Mouse (Mus musculus) hindbrain, embryonic 15.5 days (tissue): ENCODE results near the gene Clec4a3. TPM values are rescaled to one million over a fixed set of nuclear protein-coding genes. Genes with fewer than 3 reads are reported as not detected.
"Not testable (repeated sequence)": the region's sequence is repeated elsewhere in the genome, so short reads cannot be mapped to it uniquely, and the experiment has no call there.

Experiments
- ATAC-seq: fragments of 200-750 bp; cut with Nextera tagmentation; 2 replicates; pipeline ENCODE4 v1.8.0; 2017; ENCODE audit warnings: low read depth, moderate number of reproducible peaks, moderate TSS enrichment; ENCODE audit not compliant: low FRiP score
- H3K27ac ChIP-seq: fragments of 300-500 bp; sonication (generic); replicated peaks from 2 replicates; pipeline ENCODE4 v1.5.1; 2015; ENCODE audit warnings: mild to moderate bottlenecking, inconsistent platforms
- H3K27me3 ChIP-seq: fragments of 300-500 bp; sonication (generic); 2 replicates; pipeline ENCODE4 v1.6.1; 2015; ENCODE audit warnings: control low read depth, inconsistent platforms
- H3K36me3 ChIP-seq: fragments of 300-500 bp; sonication (generic); 2 replicates; pipeline ENCODE4 v1.6.1; 2015; ENCODE audit warnings: control low read depth, inconsistent platforms
- H3K4me1 ChIP-seq: fragments of 300-500 bp; sonication (generic); replicated peaks from 2 replicates; pipeline ENCODE4 v1.6.1; 2015; ENCODE audit warnings: control low read depth, inconsistent platforms
- H3K4me2 ChIP-seq: fragments of 300-500 bp; sonication (generic); 2 replicates; pipeline ENCODE4 v1.6.1; 2015; ENCODE audit warnings: moderate library complexity, mild to moderate bottlenecking, inconsistent platforms
- H3K4me3 ChIP-seq: fragments of 300-500 bp; sonication (generic); 2 replicates; pipeline ENCODE4 v1.5.1; 2015; ENCODE audit warnings: mild to moderate bottlenecking, inconsistent platforms
- H3K9ac ChIP-seq: fragments of 300-500 bp; sonication (generic); 2 replicates; pipeline ENCODE4 v1.6.1; 2015; ENCODE audit warnings: inconsistent platforms
- H3K9me3 ChIP-seq: fragments of 300-500 bp; sonication (generic); 2 replicates; pipeline ENCODE4 v1.6.1; 2016; ENCODE audit warnings: control low read depth, inconsistent platforms
- WGBS: fragments of 180-500 bp; shearing (Covaris S2); methylation state at CpG from one replicate; pipeline ENCODE4 v1.1.7; 2015; 5-methylcytosine and 5-hydroxymethylcytosine counted together
- polyA plus RNA-seq: library from polyadenylated mRNA; unstranded; fragments of >200 nt; fragmentation: Nextera tagmentation; extraction: Ambion mirVana; gene quantifications from 2 replicates; pipeline ENCODE4 v1.2.1, GENCODE M21; 2015

Clec4a3 gene
- 1.3 and 2.8 TPM in 2 replicates for polyA plus RNA-seq

DNA sequence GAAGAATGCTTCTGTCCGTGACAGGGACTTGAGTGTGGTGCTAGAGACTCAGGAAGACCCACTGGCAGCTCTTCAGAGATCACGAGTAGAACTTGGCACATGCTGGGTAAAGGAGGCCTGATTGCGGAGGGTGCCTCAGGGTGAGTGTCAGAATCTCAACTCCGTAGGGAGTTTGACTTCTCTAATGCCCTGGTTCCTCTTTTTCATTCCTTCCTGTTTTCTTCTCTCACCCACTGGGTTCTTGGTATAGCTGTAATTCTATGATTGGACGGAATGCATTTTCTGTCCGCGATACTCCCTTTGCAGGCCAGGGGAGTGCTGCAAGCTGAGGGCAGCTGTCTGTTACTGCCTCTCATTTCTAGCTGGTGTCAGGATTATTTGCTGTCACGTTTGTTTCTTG, at the start of gene Clec4a3:
Gene Clec4a3 (plus strand): TSS at position 115 of the 400 bp plus-strand sequence.
- ATAC-seq = no peak
- Histone ChIP-seq H3K4me1 (no peaks in the 10 kb centered on the region), H3K4me2 (no peak within 1 kb of the TSS), H3K4me3 (no peak within 1 kb of the TSS), H3K9ac (no peak within 1 kb of the TSS), H3K27ac (no peak within 1 kb of the TSS), H3K36me3 (no peaks in the 10 kb centered on the region), H3K9me3 (no peaks in the 10 kb centered on the region), H3K27me3 (no peaks in the 10 kb centered on the region)
- WGBS = 88% methylated on average over 8 of the region's 8 CpGs

DNA sequence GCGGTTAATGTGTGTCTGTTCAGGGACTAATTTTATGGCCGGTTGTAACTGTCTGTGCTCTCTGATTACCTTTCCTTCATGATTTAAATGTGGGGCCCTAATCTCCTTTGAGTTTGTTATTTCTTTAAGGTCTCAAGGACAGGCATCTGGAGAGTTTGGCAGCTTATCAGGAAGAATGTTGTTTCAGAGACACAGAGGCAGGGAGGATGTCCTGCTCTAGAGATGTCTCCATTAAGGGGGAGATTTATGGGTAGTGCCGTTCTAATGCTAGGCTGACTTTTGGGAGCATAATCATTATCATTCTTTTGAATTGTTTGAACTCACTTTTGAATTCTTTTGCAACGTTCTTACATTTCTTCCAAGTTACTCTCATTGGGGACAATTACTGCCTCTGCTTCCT, 32.4 kb upstream of the Clec4a3 start:
- Histone ChIP-seq H3K27ac (no peak overlapping the region), H3K4me3 (no peak overlapping the region), H3K4me1 (no peaks in the 10 kb centered on the region), H3K9ac (no peak overlapping the region), H3K27me3 (no peaks in the 10 kb centered on the region), H3K9me3 (no peaks in the 10 kb centered on the region), H3K36me3 (no peaks in the 10 kb centered on the region), H3K4me2 (no peak overlapping the region)
- WGBS = 82% methylated on average over 4 of the region's 4 CpGs
- no peak for ATAC-seq

DNA sequence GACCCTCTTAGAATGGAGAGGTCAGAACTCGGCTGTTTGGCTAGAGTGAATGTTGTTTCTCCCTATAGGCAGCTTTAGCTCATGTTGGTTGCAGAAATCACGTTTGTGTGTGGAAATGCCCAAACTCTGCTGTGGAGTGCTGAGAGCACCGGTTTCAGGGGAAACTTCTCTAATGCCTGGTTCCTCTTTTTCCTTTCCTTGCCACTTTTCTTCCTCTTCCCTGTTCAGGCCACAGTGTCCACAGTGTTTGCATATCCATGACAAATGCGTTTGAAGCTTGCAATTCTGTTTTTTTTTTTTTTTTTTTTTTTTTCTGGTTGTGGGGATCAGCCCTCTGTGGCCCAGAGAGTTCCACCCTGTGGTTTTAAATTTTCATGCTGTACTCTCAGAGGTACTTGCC, 30.9 kb upstream of the Clec4a3 start, which contains the start of gene Clec4a1:
Gene Clec4a1 (plus strand): TSS at position 398 of the 400 bp plus-strand sequence.
- 69% methylated on average over 4 of the region's 4 CpGs for WGBS
- Histone ChIP-seq H3K4me2 (no peak within 1 kb of the TSS), H3K9ac (no peak within 1 kb of the TSS), H3K36me3 (no peaks in the 10 kb centered on the region), H3K27me3 (no peaks in the 10 kb centered on the region), H3K4me3 (no peak within 1 kb of the TSS), H3K9me3 (no peaks in the 10 kb centered on the region), H3K27ac (no peak within 1 kb of the TSS), H3K4me1 (no peaks in the 10 kb centered on the region)
- no peak for ATAC-seq

DNA sequence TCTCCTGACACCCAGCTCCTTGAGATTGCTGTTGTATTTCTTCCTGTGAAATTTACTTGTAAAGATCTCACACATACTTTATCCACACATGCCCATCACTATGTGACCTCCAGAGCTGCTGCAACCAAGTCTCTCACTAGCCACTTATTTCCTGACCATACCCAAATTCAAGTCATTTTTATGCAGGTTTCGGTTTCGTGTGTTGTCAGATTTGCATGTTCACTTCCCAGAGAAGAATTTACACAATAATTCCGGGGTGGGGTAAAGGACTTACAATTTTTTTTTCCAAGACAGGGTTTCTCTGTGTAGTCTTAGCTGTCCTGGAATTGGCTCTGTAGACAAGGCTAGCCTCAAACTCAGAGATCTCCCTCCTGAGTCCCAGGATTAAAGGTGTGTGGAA, 17.5 kb upstream of the Clec4a3 start:
- Histone ChIP-seq H3K4me2 (no peak overlapping the region), H3K36me3 (no peaks in the 10 kb centered on the region), H3K9ac (no peak overlapping the region), H3K9me3 (no peaks in the 10 kb centered on the region), H3K27ac (no peak overlapping the region), H3K4me3 (no peak overlapping the region), H3K4me1 (no peaks in the 10 kb centered on the region), H3K27me3 (no peaks in the 10 kb centered on the region)
- WGBS = 88% methylated on average over 3 of the region's 3 CpGs
- ATAC-seq = no peak

- ATAC-seq = no peak
Observed at GRCm38 (mm10) chr6:122939618-122940017, 12.7 kb upstream of the Clec4a3 start.

GRCm38 (mm10) chr6:122946760-122947159, 5.6 kb upstream of the Clec4a3 start:
- no peak for ATAC-seq
- WGBS = 89% methylated on average over 2 of the region's 2 CpGs
- no peaks in the 10 kb centered on the region for H3K9me3 ChIP-seq

More at GRCm38 (mm10) chr6:122939618-122940017, 12.7 kb upstream of the Clec4a3 start:
- H3K27ac ChIP-seq = no peak overlapping the region
- H3K9me3 ChIP-seq = no peaks in the 10 kb centered on the region
- no peaks in the 10 kb centered on the region for H3K27me3 ChIP-seq
- no peak overlapping the region for H3K4me3 ChIP-seq
- no peak overlapping the region for H3K9ac ChIP-seq
- no peaks in the 10 kb centered on the region for H3K4me1 ChIP-seq
- WGBS = 86% methylated on average over 5 of the region's 5 CpGs
- H3K4me2 ChIP-seq = no peak overlapping the region
- no peaks in the 10 kb centered on the region for H3K36me3 ChIP-seq

DNA sequence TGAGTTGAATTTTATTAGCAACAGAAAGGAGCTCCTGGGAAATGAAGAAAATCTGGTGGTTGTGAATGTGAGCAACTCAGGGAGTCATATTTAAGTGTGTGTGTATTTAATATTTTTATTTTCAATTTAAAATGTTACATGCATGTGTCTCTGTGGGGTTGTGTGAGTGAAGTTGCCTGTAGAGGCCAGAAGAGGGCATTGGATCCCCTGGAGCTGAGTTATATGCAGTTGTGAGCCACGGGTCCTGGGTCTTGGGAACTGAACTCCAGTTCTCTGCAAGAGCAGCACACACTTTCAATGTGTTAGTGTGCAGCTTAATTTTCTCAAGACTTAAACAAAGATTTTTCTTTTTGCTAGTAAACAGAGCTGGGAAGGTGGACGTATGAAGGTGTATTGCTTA, 12.2 kb downstream of the Clec4a3 start:
- Histone ChIP-seq H3K27me3 (no peaks in the 10 kb centered on the region), H3K4me3 (no peak overlapping the region), H3K4me1 (no peaks in the 10 kb centered on the region), H3K4me2 (no peak overlapping the region), H3K36me3 (no peaks in the 10 kb centered on the region), H3K9me3 (no peaks in the 10 kb centered on the region), H3K9ac (no peak overlapping the region), H3K27ac (no peak overlapping the region)
- no peak for ATAC-seq
- whole genome bisulfite sequencing = 81% methylated on average over 2 of the region's 2 CpGs

More at GRCm38 (mm10) chr6:122946760-122947159, 5.6 kb upstream of the Clec4a3 start:
- Histone ChIP-seq H3K9ac (no peak overlapping the region), H3K27me3 (no peaks in the 10 kb centered on the region), H3K4me1 (no peaks in the 10 kb centered on the region), H3K27ac (no peak overlapping the region), H3K4me3 (no peak overlapping the region), H3K4me2 (no peak overlapping the region), H3K36me3 (no peaks in the 10 kb centered on the region)

DNA sequence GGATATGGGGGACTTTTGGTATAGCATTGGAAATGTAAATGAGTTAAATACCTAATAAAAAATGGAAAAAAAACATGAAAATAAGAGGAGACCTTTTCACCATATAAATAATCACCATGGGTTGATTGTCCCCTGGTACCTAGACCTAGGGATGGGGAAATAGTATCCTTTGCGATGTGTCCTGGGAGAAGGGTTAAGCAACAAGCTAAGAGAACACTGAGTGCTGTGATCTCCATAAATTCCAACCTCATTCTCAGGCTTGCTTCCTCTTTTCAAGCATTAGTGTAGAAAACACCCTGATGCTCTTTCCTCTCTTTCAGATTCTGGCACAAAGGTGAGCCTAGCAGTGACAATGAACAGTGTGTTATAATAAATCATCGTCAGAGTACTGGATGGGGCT, 16.7 kb downstream of the Clec4a3 start:
- no peak for ATAC-seq
- Histone ChIP-seq H3K36me3 (no peaks in the 10 kb centered on the region), H3K27me3 (no peaks in the 10 kb centered on the region), H3K9me3 (no peaks in the 10 kb centered on the region), H3K27ac (no peak overlapping the region), H3K4me2 (no peak overlapping the region), H3K9ac (no peak overlapping the region), H3K4me3 (no peak overlapping the region), H3K4me1 (no peaks in the 10 kb centered on the region)
- 86% methylated on average over 2 of the region's 2 CpGs for WGBS

- H3K9me3 ChIP-seq = no peaks in the 10 kb centered on the region
- H3K9ac ChIP-seq = no peak within 1 kb of the TSS
- H3K36me3 ChIP-seq = no peaks in the 10 kb centered on the region
- no peak within 1 kb of the TSS for H3K27ac ChIP-seq
- no peak within 1 kb of the TSS for H3K4me3 ChIP-seq
- H3K27me3 ChIP-seq = no peaks in the 10 kb centered on the region
- WGBS = 89% methylated on average over 6 of the region's 6 CpGs
- no peak for ATAC-seq
- H3K4me1 ChIP-seq = no peaks in the 10 kb centered on the region
- H3K4me2 ChIP-seq = no peak within 1 kb of the TSS
Observed at GRCm38 (mm10) chr6:122989876-122990437, 37.6 kb downstream of the Clec4a3 start, which contains the start of gene Clec4a4. Clec4a4 (plus strand) TSS chr6:122990367.

GRCm38 (mm10) chr6:123004696-123005095, 52.4 kb downstream of the Clec4a3 start:
- not testable (repeated sequence) for H3K36me3 ChIP-seq, H3K4me2 ChIP-seq, H3K27ac ChIP-seq, H3K4me3 ChIP-seq, H3K9ac ChIP-seq, H3K4me1 ChIP-seq, ATAC-seq, H3K9me3 ChIP-seq, H3K27me3 ChIP-seq
- 87% methylated on average over 2 of the region's 2 CpGs for WGBS

DNA sequence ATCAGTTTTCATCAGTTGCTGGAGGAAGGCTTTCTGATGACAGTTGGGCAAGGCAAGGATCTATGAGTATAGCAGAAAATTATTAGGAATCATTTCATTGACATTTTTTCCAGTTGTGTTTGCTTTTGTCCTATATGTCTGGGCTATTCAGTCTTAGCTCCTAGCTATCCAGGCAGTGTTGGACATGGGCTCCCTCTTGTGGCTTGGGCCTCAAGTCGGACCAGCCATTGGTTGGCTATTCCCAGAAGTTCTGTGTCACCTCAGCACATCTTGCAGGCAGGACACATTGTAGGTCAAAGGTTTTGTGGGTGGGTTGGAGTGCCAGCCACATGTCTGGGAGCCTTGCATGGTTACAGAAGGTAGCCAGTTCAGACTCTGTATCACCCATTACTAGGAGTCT, 53.3 kb downstream of the Clec4a3 start:
- ATAC-seq = no peak
- Histone ChIP-seq H3K4me3 (no peak overlapping the region), H3K27me3 (no peaks in the 10 kb centered on the region), H3K9me3 (no peaks in the 10 kb centered on the region), H3K36me3 (no peaks in the 10 kb centered on the region), H3K27ac (no peak overlapping the region), H3K4me1 (no peaks in the 10 kb centered on the region), H3K9ac (no peak overlapping the region), H3K4me2 (no peak overlapping the region)
- 75% methylated on average over 1 of the region's 1 CpGs for WGBS
